Mouse (Mus musculus) urinary bladder, adult 18-20 months (tissue): ENCODE results near the gene Tab1.

Source experiments
- DNase-seq, 2 experiments: peaks; one replicate each; pipeline ENCODE4 v3.0.0; 2022; ENCODE audit warnings: low spot score in 2 of 2, mixed read lengths in 2 of 2

The Tab1 gene

GRCm38 (mm10) chr15:80202111-80202775 is 69.3 kb downstream of the Tab1 start:
- DNase-seq = no peak

GRCm38 (mm10) chr15:80203406-80203805 is 70.5 kb downstream of the Tab1 start:
- DNase-seq = no peak

- DNase-seq = no peak
Measured at GRCm38 (mm10) chr15:80206057-80206565, 73.2 kb downstream of the Tab1 start.

GRCm38 (mm10) chr15:80208446-80208845 is 75.5 kb downstream of the Tab1 start:
- no peak for DNase-seq
